Mouse (Mus musculus): Measurements from ENCODE around the gene Homer2. TPM values are rescaled to one million over a fixed set of nuclear protein-coding genes. Genes with fewer than 3 reads are reported as not detected.
A peak's percentile ranks its signal among the peaks of the same experiment; 100 is the strongest.

Homer2 gene
- polyA plus RNA-seq, 1 experiment from 2014 or later: 33.5 TPM

GRCm38 (mm10) chr7:81626460-81626859 is 80.9 kb downstream of the Homer2 start:
- no peaks in the 10 kb centered on the region for H3K4me1 ChIP-seq (ENCODE audit: control insufficient read depth, insufficient read depth, low read length)
- H3K4me3 ChIP-seq (ENCODE audit: low read depth, low read length): no peak overlapping the region
- 84% methylated on average over 2 of the region's 2 CpGs for WGBS
- no peak overlapping the region for H3K9ac ChIP-seq (ENCODE audit: low read length)
- peak; percentile 43 for DNase-seq (ENCODE audit: low spot score)
- no peaks in the 10 kb centered on the region; the same call in 1 of the 2 replicates for H3K36me3 ChIP-seq (ENCODE audit: control insufficient read depth, insufficient read depth, low read length)
- H3K27ac ChIP-seq (replicated peaks; ENCODE audit: low read depth, low read length): no peak overlapping the region
- H3K27me3 ChIP-seq (ENCODE audit: control insufficient read depth, insufficient read depth, low read length): no peaks in the 10 kb centered on the region
- no peak for ATAC-seq (ENCODE audit: insufficient number of reproducible peaks, low FRiP score, low TSS enrichment, low read depth)
- no peaks in the 10 kb centered on the region; the same call in 1 of the 2 replicates for H3K9me3 ChIP-seq (ENCODE audit: control insufficient read depth, low read length)
- H3K4me2 ChIP-seq (ENCODE audit: low read depth, severe bottlenecking): no peak overlapping the region

GRCm38 (mm10) chr7:81623767-81624166 is 83.6 kb downstream of the Homer2 start:
- WGBS: 90% methylated on average over 6 of the region's 6 CpGs
- no peak for ATAC-seq (ENCODE audit: insufficient number of reproducible peaks, low FRiP score, low TSS enrichment, low read depth)

GRCm38 (mm10) chr7:81622793-81623192 is 84.5 kb downstream of the Homer2 start:
- Histone ChIP-seq H3K4me2 (ENCODE audit: low read depth, severe bottlenecking) (no peak overlapping the region), H3K27ac (replicated peaks; ENCODE audit: low read depth, low read length) (no peak overlapping the region), H3K36me3 (ENCODE audit: control insufficient read depth, insufficient read depth, low read length) (no peaks in the 10 kb centered on the region), H3K9me3 (ENCODE audit: control insufficient read depth, low read length) (no peaks in the 10 kb centered on the region; the same call in 1 of the 2 replicates), H3K4me1 (ENCODE audit: control insufficient read depth, insufficient read depth, low read length) (no peaks in the 10 kb centered on the region), H3K9ac (ENCODE audit: low read length) (no peak overlapping the region), H3K4me3 (ENCODE audit: low read depth, low read length) (no peak overlapping the region), H3K27me3 (ENCODE audit: control insufficient read depth, insufficient read depth, low read length) (no peaks in the 10 kb centered on the region)
- ATAC-seq (ENCODE audit: insufficient number of reproducible peaks, low FRiP score, low TSS enrichment, low read depth) (no peak), DNase-seq (ENCODE audit: low spot score) (no peak)
- WGBS: 91% methylated on average over 4 of the region's 4 CpGs

More at GRCm38 (mm10) chr7:81623767-81624166, 83.6 kb downstream of the Homer2 start:
- Histone ChIP-seq H3K27me3 (ENCODE audit: control insufficient read depth, insufficient read depth, low read length) (no peaks in the 10 kb centered on the region), H3K4me3 (ENCODE audit: low read depth, low read length) (no peak overlapping the region), H3K36me3 (ENCODE audit: control insufficient read depth, insufficient read depth, low read length) (no peaks in the 10 kb centered on the region), H3K9me3 (ENCODE audit: control insufficient read depth, low read length) (no peaks in the 10 kb centered on the region; the same call in 1 of the 2 replicates), H3K9ac (ENCODE audit: low read length) (no peak overlapping the region), H3K27ac (replicated peaks; ENCODE audit: low read depth, low read length) (no peak overlapping the region), H3K4me2 (ENCODE audit: low read depth, severe bottlenecking) (no peak overlapping the region), H3K4me1 (ENCODE audit: control insufficient read depth, insufficient read depth, low read length) (no peaks in the 10 kb centered on the region)
- no peak for DNase-seq (ENCODE audit: low spot score)

- H3K4me3 ChIP-seq (ENCODE audit: low read depth, low read length): no peak overlapping the region
- no peak overlapping the region for H3K9ac ChIP-seq (ENCODE audit: low read length)
- WGBS: 79% methylated on average over 9 of the region's 9 CpGs
- no peaks in the 10 kb centered on the region for H3K9me3 ChIP-seq (ENCODE audit: control insufficient read depth, low read length)
- no peaks in the 10 kb centered on the region for H3K27me3 ChIP-seq (ENCODE audit: control insufficient read depth, insufficient read depth, low read length)
- H3K4me1 ChIP-seq (ENCODE audit: control insufficient read depth, insufficient read depth, low read length): no peaks in the 10 kb centered on the region
- no peak for DNase-seq (ENCODE audit: low spot score)
- H3K27ac ChIP-seq (replicated peaks; ENCODE audit: low read depth, low read length): no peak overlapping the region
- no peaks in the 10 kb centered on the region for H3K36me3 ChIP-seq (ENCODE audit: control insufficient read depth, insufficient read depth, low read length)
- no peak overlapping the region for H3K4me2 ChIP-seq (ENCODE audit: low read depth, severe bottlenecking)
- ATAC-seq (ENCODE audit: insufficient number of reproducible peaks, low FRiP score, low TSS enrichment, low read depth): no peak
These were observed 92.3 kb downstream of the Homer2 start for GRCm38 (mm10) chr7:81615031-81615430.

GRCm38 (mm10) chr7:81612856-81613635 is 94.3 kb downstream of the Homer2 start:
- no peak for ATAC-seq (ENCODE audit: insufficient number of reproducible peaks, low FRiP score, low TSS enrichment, low read depth)

GRCm38 (mm10) chr7:81610125-81610524 is 97.2 kb downstream of the Homer2 start:
- no peaks in the 10 kb centered on the region for H3K9me3 ChIP-seq (ENCODE audit: control insufficient read depth, low read length)
- no peak for ATAC-seq (ENCODE audit: insufficient number of reproducible peaks, low FRiP score, low TSS enrichment, low read depth)

More at GRCm38 (mm10) chr7:81612856-81613635, 94.3 kb downstream of the Homer2 start:
- Histone ChIP-seq H3K27me3 (ENCODE audit: control insufficient read depth, insufficient read depth, low read length) (no peaks in the 10 kb centered on the region), H3K9ac (ENCODE audit: low read length) (no peak overlapping the region), H3K4me1 (ENCODE audit: control insufficient read depth, insufficient read depth, low read length) (no peaks in the 10 kb centered on the region), H3K4me3 (ENCODE audit: low read depth, low read length) (no peak overlapping the region), H3K9me3 (ENCODE audit: control insufficient read depth, low read length) (no peaks in the 10 kb centered on the region), H3K4me2 (ENCODE audit: low read depth, severe bottlenecking) (no peak overlapping the region), H3K36me3 (ENCODE audit: control insufficient read depth, insufficient read depth, low read length) (no peaks in the 10 kb centered on the region; the same call in 1 of the 2 replicates), H3K27ac (replicated peaks; ENCODE audit: low read depth, low read length) (no peak overlapping the region)
- 90% methylated on average over 13 of the region's 13 CpGs for WGBS
- DNase-seq (ENCODE audit: low spot score): no peak

GRCm38 (mm10) chr7:81606452-81606851 is 100.9 kb downstream of the Homer2 start:
- Histone ChIP-seq H3K9me3 (ENCODE audit: control insufficient read depth, low read length) (no peaks in the 10 kb centered on the region), H3K4me1 (ENCODE audit: control insufficient read depth, insufficient read depth, low read length) (no peaks in the 10 kb centered on the region), H3K27ac (replicated peaks; ENCODE audit: low read depth, low read length) (no peak overlapping the region), H3K4me2 (ENCODE audit: low read depth, severe bottlenecking) (no peak overlapping the region), H3K4me3 (ENCODE audit: low read depth, low read length) (no peak overlapping the region), H3K27me3 (ENCODE audit: control insufficient read depth, insufficient read depth, low read length) (no peaks in the 10 kb centered on the region), H3K36me3 (ENCODE audit: control insufficient read depth, insufficient read depth, low read length) (no peaks in the 10 kb centered on the region; the same call in 1 of the 2 replicates), H3K9ac (ENCODE audit: low read length) (no peak overlapping the region)
- ATAC-seq (ENCODE audit: insufficient number of reproducible peaks, low FRiP score, low TSS enrichment, low read depth) (no peak), DNase-seq (ENCODE audit: low spot score) (no peak)
- WGBS: 48% methylated on average over 5 of the region's 5 CpGs

More at GRCm38 (mm10) chr7:81610125-81610524, 97.2 kb downstream of the Homer2 start:
- 71% methylated on average over 18 of the region's 18 CpGs for WGBS
- DNase-seq (ENCODE audit: low spot score): peak; percentile 27
- Histone ChIP-seq H3K27ac (replicated peaks; ENCODE audit: low read depth, low read length) (no peak overlapping the region), H3K4me2 (ENCODE audit: low read depth, severe bottlenecking) (no peak overlapping the region), H3K4me3 (ENCODE audit: low read depth, low read length) (no peak overlapping the region), H3K9ac (ENCODE audit: low read length) (no peak overlapping the region), H3K27me3 (ENCODE audit: control insufficient read depth, insufficient read depth, low read length) (no peaks in the 10 kb centered on the region), H3K4me1 (ENCODE audit: control insufficient read depth, insufficient read depth, low read length) (no peaks in the 10 kb centered on the region), H3K36me3 (ENCODE audit: control insufficient read depth, insufficient read depth, low read length) (no peaks in the 10 kb centered on the region; the same call in 1 of the 2 replicates)

GRCm38 (mm10) chr7:81605489-81605888 is 101.8 kb downstream of the Homer2 start:
- WGBS: 81% methylated on average over 4 of the region's 4 CpGs
- Histone ChIP-seq H3K27me3 (ENCODE audit: control insufficient read depth, insufficient read depth, low read length) (no peaks in the 10 kb centered on the region), H3K9ac (ENCODE audit: low read length) (no peak overlapping the region), H3K4me2 (ENCODE audit: low read depth, severe bottlenecking) (no peak overlapping the region), H3K4me3 (ENCODE audit: low read depth, low read length) (no peak overlapping the region), H3K9me3 (ENCODE audit: control insufficient read depth, low read length) (no peaks in the 10 kb centered on the region), H3K27ac (replicated peaks; ENCODE audit: low read depth, low read length) (no peak overlapping the region), H3K36me3 (ENCODE audit: control insufficient read depth, insufficient read depth, low read length) (no peaks in the 10 kb centered on the region; the same call in 1 of the 2 replicates), H3K4me1 (ENCODE audit: control insufficient read depth, insufficient read depth, low read length) (no peaks in the 10 kb centered on the region)
- no peak for ATAC-seq (ENCODE audit: insufficient number of reproducible peaks, low FRiP score, low TSS enrichment, low read depth)
- no peak for DNase-seq (ENCODE audit: low spot score)
